Mouse (Mus musculus): ENCODE data around the gene Cox6b1. TPM values are rescaled to one million over a fixed set of nuclear protein-coding genes. Genes with fewer than 3 reads are reported as not detected.

Cox6b1 gene
- polyA plus RNA-seq, 1 experiment from 2014 or later = 700 TPM

- H3K9ac ChIP-seq (replicated peaks; ENCODE audit: low read length) = no peak overlapping the region; the same call in 1 of the 2 replicates
These were observed 10.4 kb upstream of the Cox6b1 start for GRCm38 (mm10) chr7:30636395-30636794.

GRCm38 (mm10) chr7:30635752-30636151 lies 9.8 kb upstream of the Cox6b1 start, which contains the start of gene Etv2:
Etv2 (minus strand) TSS chr7:30635852.
- no peak within 1 kb of the TSS for H3K27ac ChIP-seq (replicated peaks; ENCODE audit: low read depth, low read length)
- peaks cover 4% of the 10 kb centered on the region for H3K4me1 ChIP-seq (ENCODE audit: control insufficient read depth, insufficient read depth, low read length)
- no peak for DNase-seq (ENCODE audit: low spot score)
- WGBS = 2% methylated on average over 5 of the region's 5 CpGs
- H3K4me3 ChIP-seq (ENCODE audit: low read depth, low read length) = peak within 1 kb of the TSS; percentile 16
- no peaks in the 10 kb centered on the region for H3K9me3 ChIP-seq (replicated peaks; ENCODE audit: control insufficient read depth, low read length)
- H3K36me3 ChIP-seq (replicated peaks; ENCODE audit: control insufficient read depth, insufficient read depth, low read depth, low read length) = no peaks in the 10 kb centered on the region
- H3K4me2 ChIP-seq (ENCODE audit: low read depth, low read length) = peak within 1 kb of the TSS; percentile 27
- H3K27me3 ChIP-seq (ENCODE audit: control insufficient read depth, insufficient read depth, low read length) = peaks cover 41% of the 10 kb centered on the region
- ATAC-seq (replicated peaks; ENCODE audit: insufficient number of reproducible peaks, low FRiP score, low TSS enrichment, low read depth) = no peak
- peak within 1 kb of the TSS; percentile 27 for H3K9ac ChIP-seq (replicated peaks; ENCODE audit: low read length)

More at GRCm38 (mm10) chr7:30636395-30636794, 10.4 kb upstream of the Cox6b1 start:
- Histone ChIP-seq H3K4me3 (ENCODE audit: low read depth, low read length) (no peak overlapping the region), H3K36me3 (replicated peaks; ENCODE audit: control insufficient read depth, insufficient read depth, low read depth, low read length) (peaks cover 4% of the 10 kb centered on the region; the same call in 1 of the 2 replicates), H3K4me1 (ENCODE audit: control insufficient read depth, insufficient read depth, low read length) (peaks cover 4% of the 10 kb centered on the region), H3K4me2 (ENCODE audit: low read depth, low read length) (no peak overlapping the region), H3K27me3 (ENCODE audit: control insufficient read depth, insufficient read depth, low read length) (peaks cover 41% of the 10 kb centered on the region), H3K27ac (replicated peaks; ENCODE audit: low read depth, low read length) (no peak overlapping the region), H3K9me3 (replicated peaks; ENCODE audit: control insufficient read depth, low read length) (no peaks in the 10 kb centered on the region)
- no peak for ATAC-seq (replicated peaks; ENCODE audit: insufficient number of reproducible peaks, low FRiP score, low TSS enrichment, low read depth)
- DNase-seq (ENCODE audit: low spot score) = no peak
- 27% methylated on average over 11 of the region's 11 CpGs for WGBS

- H3K9me3 ChIP-seq (replicated peaks; ENCODE audit: control insufficient read depth, low read length) = no peaks in the 10 kb centered on the region
- peak overlapping the region; percentile 27 for H3K4me2 ChIP-seq (ENCODE audit: low read depth, low read length)
- WGBS = 1% methylated on average over 20 of the region's 20 CpGs
- no peaks in the 10 kb centered on the region for H3K36me3 ChIP-seq (replicated peaks; ENCODE audit: control insufficient read depth, insufficient read depth, low read depth, low read length)
- 0 out of 2 replicates have a peak overlapping the region, but pooled peaks have one; percentile 27 for H3K9ac ChIP-seq (replicated peaks; ENCODE audit: low read length)
- no peak overlapping the region for H3K27ac ChIP-seq (replicated peaks; ENCODE audit: low read depth, low read length)
- peak; percentile 77 for DNase-seq (ENCODE audit: low spot score)
- peaks cover 4% of the 10 kb centered on the region for H3K4me1 ChIP-seq (ENCODE audit: control insufficient read depth, insufficient read depth, low read length)
- H3K4me3 ChIP-seq (ENCODE audit: low read depth, low read length) = peak overlapping the region; percentile 16
- H3K27me3 ChIP-seq (ENCODE audit: control insufficient read depth, insufficient read depth, low read length) = peaks cover 41% of the 10 kb centered on the region
- ATAC-seq (replicated peaks; ENCODE audit: insufficient number of reproducible peaks, low FRiP score, low TSS enrichment, low read depth) = peak; percentile 74; the same call in 1 of the 2 replicates
These were observed 8.7 kb upstream of the Cox6b1 start for GRCm38 (mm10) chr7:30634621-30635020.

GRCm38 (mm10) chr7:30633762-30634412 lies 7.9 kb upstream of the Cox6b1 start:
- Histone ChIP-seq H3K9ac (replicated peaks; ENCODE audit: low read length) (no peak overlapping the region), H3K9me3 (replicated peaks; ENCODE audit: control insufficient read depth, low read length) (no peaks in the 10 kb centered on the region), H3K4me1 (ENCODE audit: control insufficient read depth, insufficient read depth, low read length) (peaks cover 4% of the 10 kb centered on the region), H3K4me3 (ENCODE audit: low read depth, low read length) (no peak overlapping the region), H3K27me3 (ENCODE audit: control insufficient read depth, insufficient read depth, low read length) (peaks cover 41% of the 10 kb centered on the region), H3K27ac (replicated peaks; ENCODE audit: low read depth, low read length) (no peak overlapping the region), H3K36me3 (replicated peaks; ENCODE audit: control insufficient read depth, insufficient read depth, low read depth, low read length) (no peaks in the 10 kb centered on the region), H3K4me2 (ENCODE audit: low read depth, low read length) (no peak overlapping the region)
- 7% methylated on average over 26 of the region's 27 CpGs for WGBS
- DNase-seq (ENCODE audit: low spot score) = no peak
- ATAC-seq (replicated peaks; ENCODE audit: insufficient number of reproducible peaks, low FRiP score, low TSS enrichment, low read depth) = no peak

- Histone ChIP-seq H3K9ac (replicated peaks; ENCODE audit: low read length) (no peak overlapping the region), H3K4me1 (ENCODE audit: control insufficient read depth, insufficient read depth, low read length) (no peaks in the 10 kb centered on the region), H3K4me3 (ENCODE audit: low read depth, low read length) (no peak overlapping the region), H3K9me3 (replicated peaks; ENCODE audit: control insufficient read depth, low read length) (no peaks in the 10 kb centered on the region), H3K4me2 (ENCODE audit: low read depth, low read length) (no peak overlapping the region), H3K27ac (replicated peaks; ENCODE audit: low read depth, low read length) (no peak overlapping the region), H3K36me3 (replicated peaks; ENCODE audit: control insufficient read depth, insufficient read depth, low read depth, low read length) (no peaks in the 10 kb centered on the region; the same call in 1 of the 2 replicates), H3K27me3 (ENCODE audit: control insufficient read depth, insufficient read depth, low read length) (peaks cover 17% of the 10 kb centered on the region)
- DNase-seq (ENCODE audit: low spot score) = no peak
- ATAC-seq (replicated peaks; ENCODE audit: insufficient number of reproducible peaks, low FRiP score, low TSS enrichment, low read depth) = no peak
These were observed 3.1 kb upstream of the Cox6b1 start for GRCm38 (mm10) chr7:30629013-30629412.

GRCm38 (mm10) chr7:30626647-30627046 lies 696 bp upstream of the Cox6b1 start:
- Histone ChIP-seq H3K27me3 (ENCODE audit: control insufficient read depth, insufficient read depth, low read length) (no peaks in the 10 kb centered on the region), H3K27ac (replicated peaks; ENCODE audit: low read depth, low read length) (no peak overlapping the region), H3K36me3 (replicated peaks; ENCODE audit: control insufficient read depth, insufficient read depth, low read depth, low read length) (no peaks in the 10 kb centered on the region; the same call in 1 of the 2 replicates), H3K4me2 (ENCODE audit: low read depth, low read length) (no peak overlapping the region), H3K9ac (replicated peaks; ENCODE audit: low read length) (no peak overlapping the region), H3K4me3 (ENCODE audit: low read depth, low read length) (no peak overlapping the region), H3K4me1 (ENCODE audit: control insufficient read depth, insufficient read depth, low read length) (no peaks in the 10 kb centered on the region), H3K9me3 (replicated peaks; ENCODE audit: control insufficient read depth, low read length) (no peaks in the 10 kb centered on the region)
- WGBS = 81% methylated on average over 5 of the region's 5 CpGs
- no peak for DNase-seq (ENCODE audit: low spot score)
- ATAC-seq (replicated peaks; ENCODE audit: insufficient number of reproducible peaks, low FRiP score, low TSS enrichment, low read depth) = no peak

GRCm38 (mm10) chr7:30619202-30619601 lies 6.7 kb downstream of the Cox6b1 start:
- 86% methylated on average over 3 of the region's 3 CpGs for WGBS

GRCm38 (mm10) chr7:30618658-30619057 lies 7.3 kb downstream of the Cox6b1 start:
- no peaks in the 10 kb centered on the region for H3K9me3 ChIP-seq (replicated peaks; ENCODE audit: control insufficient read depth, low read length)
- no peaks in the 10 kb centered on the region for H3K27me3 ChIP-seq (ENCODE audit: control insufficient read depth, insufficient read depth, low read length)
- no peak overlapping the region for H3K27ac ChIP-seq (replicated peaks; ENCODE audit: low read depth, low read length)
- DNase-seq (ENCODE audit: low spot score) (no peak), ATAC-seq (replicated peaks; ENCODE audit: insufficient number of reproducible peaks, low FRiP score, low TSS enrichment, low read depth) (no peak)
- H3K4me1 ChIP-seq (ENCODE audit: control insufficient read depth, insufficient read depth, low read length) = no peaks in the 10 kb centered on the region
- H3K9ac ChIP-seq (replicated peaks; ENCODE audit: low read length) = no peak overlapping the region
- 94% methylated on average over 9 of the region's 9 CpGs for WGBS
- H3K36me3 ChIP-seq (replicated peaks; ENCODE audit: control insufficient read depth, insufficient read depth, low read depth, low read length) = peaks cover 4% of the 10 kb centered on the region
- H3K4me2 ChIP-seq (ENCODE audit: low read depth, low read length) = no peak overlapping the region
- no peak overlapping the region for H3K4me3 ChIP-seq (ENCODE audit: low read depth, low read length)

More at GRCm38 (mm10) chr7:30619202-30619601, 6.7 kb downstream of the Cox6b1 start:
- Histone ChIP-seq H3K9ac (replicated peaks; ENCODE audit: low read length) (no peak overlapping the region), H3K4me1 (ENCODE audit: control insufficient read depth, insufficient read depth, low read length) (no peaks in the 10 kb centered on the region), H3K9me3 (replicated peaks; ENCODE audit: control insufficient read depth, low read length) (no peaks in the 10 kb centered on the region), H3K27me3 (ENCODE audit: control insufficient read depth, insufficient read depth, low read length) (no peaks in the 10 kb centered on the region), H3K4me2 (ENCODE audit: low read depth, low read length) (no peak overlapping the region), H3K36me3 (replicated peaks; ENCODE audit: control insufficient read depth, insufficient read depth, low read depth, low read length) (peaks cover 4% of the 10 kb centered on the region), H3K4me3 (ENCODE audit: low read depth, low read length) (no peak overlapping the region), H3K27ac (replicated peaks; ENCODE audit: low read depth, low read length) (no peak overlapping the region)
- DNase-seq (ENCODE audit: low spot score) (peak; percentile 27), ATAC-seq (replicated peaks; ENCODE audit: insufficient number of reproducible peaks, low FRiP score, low TSS enrichment, low read depth) (no peak)

Data from embryonic facial prominence, embryonic 11.5 days (tissue).